Mouse (Mus musculus) heart, adult 8-10 months (tissue): ENCODE data around the gene Prph2. TPM values are rescaled to one million over a fixed set of nuclear protein-coding genes. Genes with fewer than 3 reads are reported as not detected.

Experiments
- DNase-seq: peaks from one replicate; pipeline ENCODE4 v3.0.0; 2022; ENCODE audit warnings: low spot score
- total RNA-seq, 4 experiments: library from RNA; stranded (reverse); gene quantifications; 2 replicates each; pipeline ENCODE4 v1.2.4; 2022

Gene Prph2
- total RNA-seq, 4 experiments from 2014 or later: not detected

DNA sequence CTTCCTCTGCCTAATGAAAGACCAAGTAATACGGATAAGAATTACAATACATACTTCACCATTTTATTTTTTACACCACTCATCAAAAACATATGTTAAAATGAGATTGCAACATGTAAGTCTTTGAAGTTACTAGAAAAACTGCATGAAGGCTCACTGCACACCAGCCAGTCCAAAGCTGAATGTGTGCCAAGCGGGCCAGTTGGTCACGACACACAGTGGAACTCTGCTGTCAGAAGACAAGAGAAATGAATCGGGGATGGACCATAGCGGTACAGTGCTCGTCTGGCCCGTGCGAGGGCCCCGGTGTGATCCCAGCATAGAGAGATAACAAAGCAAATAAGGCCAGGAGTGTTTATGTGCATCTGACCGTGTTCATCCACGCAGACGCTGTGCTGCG is 52.9 kb downstream of the Prph2 start:
- no peak for DNase-seq

DNA sequence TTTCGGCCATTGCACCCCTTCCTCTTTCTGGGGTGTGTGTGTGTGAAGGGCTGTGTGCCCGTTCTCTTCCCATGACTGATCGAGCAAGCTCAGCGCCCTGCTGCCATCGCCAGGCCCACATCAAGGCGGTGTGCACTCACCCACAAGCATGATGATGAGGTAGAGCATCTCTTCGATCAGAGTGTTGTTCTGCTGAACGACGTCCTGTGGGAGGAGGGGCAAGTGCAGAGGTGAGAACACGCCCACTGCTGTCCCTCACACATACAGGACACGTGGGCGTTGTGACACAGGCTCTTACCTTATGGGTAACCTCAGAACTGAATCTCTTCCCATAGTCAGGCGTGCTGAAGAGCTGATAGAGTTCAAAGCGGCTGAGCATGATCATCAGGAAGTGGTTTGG is 56.6 kb downstream of the Prph2 start:
- no peak for DNase-seq

DNA sequence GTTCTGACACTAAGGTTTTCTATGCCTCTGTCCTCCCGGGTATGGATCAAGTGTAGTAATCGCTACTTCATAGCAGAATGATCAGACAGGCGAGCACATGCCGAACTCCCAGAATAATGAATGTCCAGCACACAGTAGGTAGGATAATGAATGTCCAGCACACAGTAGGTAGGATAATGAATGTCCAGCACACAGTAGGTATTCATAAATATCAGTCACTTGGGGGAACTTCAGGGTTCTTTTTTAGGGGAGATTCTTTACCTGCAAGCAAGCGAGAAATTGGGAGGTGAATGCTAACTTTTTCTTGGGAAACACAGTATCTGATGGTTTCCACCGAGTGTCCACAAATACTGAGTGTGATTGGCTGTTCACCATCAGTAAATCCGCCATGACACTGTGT is 62.3 kb downstream of the Prph2 start:
- DNase-seq: no peak

Other genes starting within 250 kb of the Prph2 start
- gene Rrp36, start 236.1 kb upstream of the Prph2 start, total RNA-seq: 10 to 100 TPM; 10.5 to 13.7 (median 12.4) TPM
- 10 to 100 TPM; 47.1 to 52.5 (median 51.6) TPM for gene Mea1, start 231.7 kb upstream of the Prph2 start, total RNA-seq
- 10 to 100 TPM; 53.8 to 65.7 (median 61.5) TPM for gene Klhdc3, start 229.5 kb upstream of the Prph2 start, total RNA-seq
- gene Ppp2r5d, start 205.3 kb upstream of the Prph2 start, total RNA-seq: 10 to 100 TPM; 25.1 to 31.0 (median 28.6) TPM
- gene Pex6, start 199.0 kb upstream of the Prph2 start, total RNA-seq: 10 to 100 TPM; 34.4 to 37.4 (median 35.7) TPM
- gene Gnmt, start 181.3 kb upstream of the Prph2 start, total RNA-seq: 1 to 10 TPM; 2.6 to 7.2 (median 3.4) TPM
- 10 to 100 TPM; 17.2 to 22.1 (median 18.4) TPM for gene Cnpy3, start 158.2 kb upstream of the Prph2 start, total RNA-seq
- gene Ptcra, start 146.7 kb upstream of the Prph2 start, total RNA-seq: not detected
- gene 2310039H08Rik, start 137.8 kb upstream of the Prph2 start, total RNA-seq: 10 to 100 TPM; 24.2 to 33.2 (median 28.9) TPM
- gene Rpl7l1, start 127.8 kb upstream of the Prph2 start, total RNA-seq: 10 to 100 TPM; 43.9 to 58.6 (median 52.8) TPM
- gene Bicral, start 52.0 kb upstream of the Prph2 start, total RNA-seq: 10 to 100 TPM; 12.8 to 15.3 (median 14.4) TPM
- 10 to 100 TPM; 15.4 to 18.6 (median 17.3) TPM for gene Tbcc, start 19.8 kb upstream of the Prph2 start, total RNA-seq
- gene Ubr2, start 100.1 kb downstream of the Prph2 start, total RNA-seq: 10 to 100 TPM; 78.8 to 87.7 (median 82.8) TPM